Comparison of ENCODE assay signal across 23 mouse cellular contexts in genomic region chr14:88397187-88397586, GRCm38 (mm10).
DNase-seq lines count a peak whose midpoint lies in the region; ATAC-seq and TF ChIP-seq lines count a peak whose summit lies in the region.
"Had no signal": no experiment of that assay in that cellular context is flagged by ENCODE, and none has a peak within 500 bp of the region (broad histone marks: within the 10 kb centered on the region; RNA-seq: fewer than 3 reads in every experiment).

No protein-coding gene starts in this region.

- H3K4me1 ChIP-seq in forebrain, embryonic 11.5 days (replicated peaks; ENCODE audit: control insufficient read depth, insufficient read depth, low read length), result no peaks in the 10 kb centered on the region
- no peaks in the 10 kb centered on the region for H3K4me1 ChIP-seq in forebrain, embryonic 15.5 days
- H3K4me1 ChIP-seq in hindbrain, postnatal 0 days (ENCODE audit: insufficient read depth, low read length), result no peaks in the 10 kb centered on the region
- no peaks in the 10 kb centered on the region for H3K4me1 ChIP-seq in hindbrain, embryonic 14.5 days (replicated peaks; ENCODE audit: control insufficient read depth, insufficient read depth, low read length)
- peaks cover 3% of the 10 kb centered on the region; the same call in 1 of the 2 replicates for H3K4me1 ChIP-seq in midbrain, embryonic 16.5 days (ENCODE audit: control insufficient read depth, insufficient read depth, low read length)
- no peaks in the 10 kb centered on the region for H3K4me1 ChIP-seq in midbrain, embryonic 15.5 days
- H3K4me1 ChIP-seq: hindbrain, embryonic 13.5 days; intestine, embryonic 15.5 days; liver, embryonic 15.5 days; neural tube, embryonic 13.5 days had no signal

- no peaks in the 10 kb centered on the region for H3K27me3 ChIP-seq in forebrain, embryonic 11.5 days (ENCODE audit: control insufficient read depth, insufficient read depth, low read length)
- no peaks in the 10 kb centered on the region for H3K27me3 ChIP-seq in forebrain, embryonic 15.5 days
- H3K27me3 ChIP-seq in hindbrain, postnatal 0 days (ENCODE audit: insufficient read depth, low read length), result no peaks in the 10 kb centered on the region
- H3K27me3 ChIP-seq in hindbrain, embryonic 14.5 days (ENCODE audit: control insufficient read depth, insufficient read depth, low read length), result no peaks in the 10 kb centered on the region
- H3K27me3 ChIP-seq in midbrain, embryonic 16.5 days (ENCODE audit: control insufficient read depth, insufficient read depth, low read depth, low read length), result no peaks in the 10 kb centered on the region
- no peaks in the 10 kb centered on the region for H3K27me3 ChIP-seq in midbrain, embryonic 15.5 days (replicated peaks)
- H3K27me3 ChIP-seq: hindbrain, embryonic 13.5 days; intestine, embryonic 15.5 days; liver, embryonic 15.5 days; neural tube, embryonic 13.5 days had no signal

- no peaks in the 10 kb centered on the region for H3K36me3 ChIP-seq in forebrain, embryonic 11.5 days (ENCODE audit: control insufficient read depth, insufficient read depth, low read length)
- H3K36me3 ChIP-seq in forebrain, embryonic 15.5 days, result no peaks in the 10 kb centered on the region
- no peaks in the 10 kb centered on the region for H3K36me3 ChIP-seq in hindbrain, postnatal 0 days (ENCODE audit: insufficient read depth, low read length)
- H3K36me3 ChIP-seq in hindbrain, embryonic 14.5 days (replicated peaks; ENCODE audit: control insufficient read depth, insufficient read depth), result no peaks in the 10 kb centered on the region
- no peaks in the 10 kb centered on the region for H3K36me3 ChIP-seq in midbrain, embryonic 16.5 days (ENCODE audit: control insufficient read depth, insufficient read depth, low read length)
- H3K36me3 ChIP-seq in midbrain, embryonic 15.5 days (replicated peaks), result no peaks in the 10 kb centered on the region
- H3K36me3 ChIP-seq: hindbrain, embryonic 13.5 days; intestine, embryonic 15.5 days; liver, embryonic 15.5 days; neural tube, embryonic 13.5 days had no signal

- no peak for TF ChIP-seq CTCF in hindbrain, postnatal 0 days (IDR thresholded peaks at IDR 0.05; ENCODE audit: low read depth)

- no peaks in the 10 kb centered on the region for H3K9me3 ChIP-seq in forebrain, embryonic 11.5 days (ENCODE audit: control insufficient read depth, low read length)
- H3K9me3 ChIP-seq in forebrain, embryonic 15.5 days, result no peaks in the 10 kb centered on the region
- H3K9me3 ChIP-seq in hindbrain, postnatal 0 days (ENCODE audit: low read length), result no peaks in the 10 kb centered on the region
- no peaks in the 10 kb centered on the region for H3K9me3 ChIP-seq in hindbrain, embryonic 14.5 days (ENCODE audit: control insufficient read depth, low read length)
- no peaks in the 10 kb centered on the region for H3K9me3 ChIP-seq in midbrain, embryonic 16.5 days (replicated peaks; ENCODE audit: control insufficient read depth, low read length, poor library complexity, severe bottlenecking)
- H3K9me3 ChIP-seq in midbrain, embryonic 15.5 days, result no peaks in the 10 kb centered on the region
- H3K9me3 ChIP-seq: hindbrain, embryonic 13.5 days; intestine, embryonic 15.5 days; neural tube, embryonic 13.5 days had no signal

- peak; percentile 35; the same call in 1 of the 2 replicates for ATAC-seq in forebrain, embryonic 11.5 days (replicated peaks; ENCODE audit: low FRiP score)
- no peak for ATAC-seq in forebrain, embryonic 15.5 days (replicated peaks)
- no peak for ATAC-seq in hindbrain, postnatal 0 days
- no peak; the same call in 1 of the 2 replicates for ATAC-seq in hindbrain, embryonic 14.5 days (ENCODE audit: low FRiP score)
- ATAC-seq in midbrain, embryonic 16.5 days, result peak; percentile 66; the same call in 1 of the 2 replicates
- no peak for ATAC-seq in midbrain, embryonic 15.5 days (replicated peaks)
- ATAC-seq: intestine, embryonic 15.5 days; lung, postnatal 0 days had no signal

- H3K4me3 ChIP-seq in forebrain, embryonic 11.5 days (ENCODE audit: low read depth, low read length), result no peak overlapping the region
- H3K4me3 ChIP-seq in forebrain, embryonic 15.5 days, result no peak overlapping the region
- no peak overlapping the region for H3K4me3 ChIP-seq in hindbrain, postnatal 0 days (ENCODE audit: low read length)
- H3K4me3 ChIP-seq in hindbrain, embryonic 14.5 days (replicated peaks; ENCODE audit: low read length), result no peak overlapping the region
- no peak overlapping the region for H3K4me3 ChIP-seq in midbrain, embryonic 16.5 days (ENCODE audit: low read depth, low read length)
- no peak overlapping the region for H3K4me3 ChIP-seq in midbrain, embryonic 15.5 days
- H3K4me3 ChIP-seq: gastrocnemius, adult 2 months; hindbrain, embryonic 13.5 days; intestine, embryonic 15.5 days; layer of hippocampus, adult 2 months; liver, embryonic 15.5 days; myocyte; neural tube, embryonic 13.5 days had no signal

- no peak overlapping the region for H3K27ac ChIP-seq in forebrain, embryonic 11.5 days (ENCODE audit: low read depth, low read length)
- no peak overlapping the region for H3K27ac ChIP-seq in forebrain, embryonic 15.5 days (replicated peaks)
- no peak overlapping the region for H3K27ac ChIP-seq in hindbrain, postnatal 0 days
- no peak overlapping the region for H3K27ac ChIP-seq in hindbrain, embryonic 14.5 days
- H3K27ac ChIP-seq in midbrain, embryonic 16.5 days (ENCODE audit: low read length), result no peak overlapping the region
- H3K27ac ChIP-seq in midbrain, embryonic 15.5 days, result no peak overlapping the region
- H3K27ac ChIP-seq: gastrocnemius, adult 2 months; hindbrain, embryonic 13.5 days; intestine, embryonic 15.5 days; layer of hippocampus, adult 2 months; liver, embryonic 15.5 days; macrophage; neural tube, embryonic 13.5 days had no signal

- no peak for DNase-seq in forebrain, embryonic 11.5 days (ENCODE audit: low spot score)
- peak; percentile 15 for DNase-seq in hindbrain, postnatal 0 days (ENCODE audit: low spot score)
- no peak for DNase-seq in hindbrain, embryonic 14.5 days (ENCODE audit: low spot score)
- DNase-seq in cerebellum, adult 8-10 months, result no peak
- DNase-seq: adrenal gland, postnatal 14 days; cerebellum, adult 9-11 months; kidney, adult 8-10 months; kidney, postnatal 25 days; layer of hippocampus, postnatal 36 days; liver; thymus, postnatal 36 days had no signal

- no peak overlapping the region for H3K4me2 ChIP-seq in forebrain, embryonic 11.5 days (ENCODE audit: low read depth, low read length, severe bottlenecking)
- no peak overlapping the region for H3K4me2 ChIP-seq in forebrain, embryonic 15.5 days (replicated peaks)
- H3K4me2 ChIP-seq in hindbrain, postnatal 0 days (ENCODE audit: low read depth, low read length), result no peak overlapping the region
- no peak overlapping the region for H3K4me2 ChIP-seq in hindbrain, embryonic 14.5 days (replicated peaks)
- no peak overlapping the region for H3K4me2 ChIP-seq in midbrain, embryonic 16.5 days (ENCODE audit: low read length)
- H3K4me2 ChIP-seq in midbrain, embryonic 15.5 days, result no peak overlapping the region
- H3K4me2 ChIP-seq: hindbrain, embryonic 13.5 days; intestine, embryonic 15.5 days; liver, embryonic 15.5 days; neural tube, embryonic 13.5 days had no signal

- no peak overlapping the region for H3K9ac ChIP-seq in forebrain, embryonic 11.5 days (ENCODE audit: low read length)
- H3K9ac ChIP-seq in forebrain, embryonic 15.5 days (replicated peaks), result no peak overlapping the region
- no peak overlapping the region for H3K9ac ChIP-seq in hindbrain, postnatal 0 days (replicated peaks; ENCODE audit: low read length)
- no peak overlapping the region for H3K9ac ChIP-seq in hindbrain, embryonic 14.5 days
- H3K9ac ChIP-seq in midbrain, embryonic 16.5 days (ENCODE audit: low read depth, low read length), result no peak overlapping the region
- H3K9ac ChIP-seq in midbrain, embryonic 15.5 days, result no peak overlapping the region
- H3K9ac ChIP-seq: hindbrain, embryonic 13.5 days; intestine, embryonic 15.5 days; liver, embryonic 15.5 days; neural tube, embryonic 13.5 days had no signal

Comparison
In these comparisons a context has a peak if more than half of its experiments do, and no peak if none do; other contexts are left out.
1. ATAC-seq: peak in forebrain, embryonic 11.5 days (single experiment) and midbrain, embryonic 16.5 days (single experiment); none in forebrain, embryonic 15.5 days (single experiment), hindbrain, postnatal 0 days (single experiment), hindbrain, embryonic 14.5 days (single experiment) and midbrain, embryonic 15.5 days (single experiment).